Mouse (Mus musculus) CD4-positive, CD25-positive, alpha-beta regulatory T cell, adult 4 months (primary cell): ENCODE measurements around the gene Adam34. TPM values are rescaled to one million over a fixed set of nuclear protein-coding genes. Genes with fewer than 3 reads are reported as not detected.
"Not testable (repeated sequence)": the region's sequence is repeated elsewhere in the genome, so short reads cannot be mapped to it uniquely, and the experiment has no call there.

Experiments used
- ATAC-seq: one replicate; pipeline ENCODE4 v1.8.0; 2017
- polyA plus RNA-seq, 2 experiments: library from polyadenylated mRNA; unstranded; fragments of 100-300 nt; shearing (Covaris generic); gene quantifications; one replicate each; pipeline ENCODE4 v1.2.1; 2017

Adam34 gene
- polyA plus RNA-seq = not detected

GRCm38 (mm10) chr8:43709949-43710348 lies at the start of gene Adam34:
Gene Adam34 (minus strand): TSS chr8:43710049.
- ATAC-seq = no peak

GRCm38 (mm10) chr8:43627176-43627575 lies 82.7 kb downstream of the Adam34 start, which contains the start of gene Gm5346:
Gene Gm5346 (minus strand): TSS chr8:43627276.
- ATAC-seq = no peak

GRCm38 (mm10) chr8:43616046-43616445 lies 93.8 kb downstream of the Adam34 start:
- no peak for ATAC-seq

- not testable (repeated sequence) for ATAC-seq
Observed at GRCm38 (mm10) chr8:43603657-43604056, 106.2 kb downstream of the Adam34 start.

GRCm38 (mm10) chr8:43603166-43603565 lies 106.7 kb downstream of the Adam34 start:
- ATAC-seq = not testable (repeated sequence)

Other genes with a start within 250 kb of the Adam34 start
- not detected for gene Adam26b, start 181.9 kb downstream of the Adam34 start, polyA plus RNA-seq
- not detected for gene Adam26a, start 133.3 kb downstream of the Adam34 start, polyA plus RNA-seq
- not detected for gene Gm5346, start 82.8 kb downstream of the Adam34 start, polyA plus RNA-seq